Mouse (Mus musculus) CH12.LX (cell line): ENCODE results near the gene Prkca. TPM values are rescaled to one million over a fixed set of nuclear protein-coding genes. Genes with fewer than 3 reads are reported as not detected.

ENCODE experiments used
- DNase-seq: peaks from one replicate; pipeline ENCODE4 v3.0.0-alpha.2; 2013; ENCODE audit errors: extremely low read depth
- H3K27ac ChIP-seq: 2 replicates; pipeline ENCODE4 v1.5.1; 2012; ENCODE audit warnings: low read depth, mild to moderate bottlenecking, control low read depth, moderate library complexity; ENCODE audit not compliant: insufficient read depth
- H3K27me3 ChIP-seq: replicated peaks from 2 replicates; pipeline ENCODE3; 2012; ENCODE audit warnings: inconsistent platforms
- H3K36me3 ChIP-seq, 2 experiments: replicated peaks in 1 of 2; 2 replicates each; pipeline versions ENCODE3 to v1.6.1; 2012; ENCODE audit warnings: inconsistent platforms in 1 of 2, low read length in 1 of 2, mild to moderate bottlenecking in 1 of 2, mixed read lengths in 1 of 2, moderate library complexity in 1 of 2; ENCODE audit not compliant: control insufficient read depth in 1 of 2, insufficient read depth in 1 of 2
- H3K4me1 ChIP-seq, 2 experiments: 2 replicates each; pipeline ENCODE4 v1.6.1; 2012; ENCODE audit warnings: inconsistent platforms in 1 of 2, moderate library complexity in 1 of 2; ENCODE audit not compliant: insufficient read depth in 2 of 2, control insufficient read depth in 1 of 2
- H3K4me2 ChIP-seq: 2 replicates; pipeline ENCODE4 v1.6.1; 2012; ENCODE audit warnings: low read depth, mild to moderate bottlenecking, control low read depth; ENCODE audit not compliant: poor library complexity, insufficient read depth, severe bottlenecking
- H3K4me3 ChIP-seq, 3 experiments: fragments of 150-350 bp in 1 of 3; sonication (generic) in 1 of 3; replicated peaks in 1 of 3; 2 replicates each; pipeline versions ENCODE3 to v1.5.1; 2011 to 2012; ENCODE audit warnings: low read depth in 2 of 3, low read length in 2 of 3, mild to moderate bottlenecking in 2 of 3, moderate library complexity in 2 of 3, control low read depth in 1 of 3, improper control_type of control experiment in 1 of 3, inconsistent platforms in 1 of 3, mixed read lengths in 1 of 3; ENCODE audit not compliant: poor library complexity in 1 of 3
- H3K79me2 ChIP-seq: replicated peaks from 2 replicates; pipeline ENCODE4 v1.6.1; 2012; ENCODE audit warnings: mild to moderate bottlenecking, moderate library complexity; ENCODE audit not compliant: control insufficient read depth, poor library complexity, insufficient read depth, severe bottlenecking; ENCODE audit errors: extremely low read depth
- H3K9ac ChIP-seq: 2 replicates; pipeline ENCODE4 v1.6.1; 2012; ENCODE audit warnings: low read depth, mild to moderate bottlenecking, control low read depth, moderate library complexity; ENCODE audit not compliant: insufficient read depth
- H3K9me3 ChIP-seq: replicated peaks from 2 replicates; pipeline ENCODE3; 2012; ENCODE audit warnings: low read length, inconsistent platforms, mixed read lengths
- BHLHE40 ChIP-seq: IDR thresholded peaks from 2 replicates; pipeline ENCODE4 v1.6.1; 2011; ENCODE audit warnings: mild to moderate bottlenecking, low read depth, low read length, improper control_type of control experiment
- CTCF ChIP-seq, 2 experiments: IDR thresholded peaks in 1 of 2; conservative IDR thresholded peaks in 1 of 2; 2 replicates each; pipeline ENCODE4 v1.5.1; 2011 to 2012; ENCODE audit warnings: low read depth in 2 of 2, low read length in 2 of 2, improper control_type of control experiment in 1 of 2, inconsistent platforms in 1 of 2, mild to moderate bottlenecking in 1 of 2, moderate library complexity in 1 of 2
- E2F4 ChIP-seq: IDR thresholded peaks from 2 replicates; pipeline ENCODE4 v1.6.1; 2011; ENCODE audit warnings: low read depth, low read length, improper control_type of control experiment; ENCODE audit not compliant: insufficient replicate concordance
- EP300 ChIP-seq: IDR thresholded peaks from 2 replicates; pipeline ENCODE4 v1.6.1; 2011; ENCODE audit warnings: low read length, improper control_type of control experiment
- ETS1 ChIP-seq: conservative IDR thresholded peaks from 2 replicates; pipeline ENCODE4 v1.6.1; 2012; ENCODE audit warnings: low read depth, mild to moderate bottlenecking, inconsistent platforms, low read length, improper control_type of control experiment, moderate library complexity
- GABPA ChIP-seq: IDR thresholded peaks from 2 replicates; pipeline ENCODE4 v1.6.1; 2012; ENCODE audit warnings: low read depth, low read length, improper control_type of control experiment, inconsistent platforms; ENCODE audit not compliant: insufficient replicate concordance
- IRF4 ChIP-seq: IDR thresholded peaks from 2 replicates; pipeline ENCODE4 v1.6.1; 2014; ENCODE audit warnings: low read depth, mild to moderate bottlenecking, inconsistent platforms, low read length, improper control_type of control experiment
- JUN ChIP-seq: IDR thresholded peaks from 2 replicates; pipeline ENCODE4 v1.6.1; 2011; ENCODE audit warnings: low read depth, mild to moderate bottlenecking, low read length, improper control_type of control experiment, moderate library complexity; ENCODE audit not compliant: insufficient read depth
- KAT2A ChIP-seq: IDR thresholded peaks from 2 replicates; pipeline ENCODE4 v1.6.1; 2012; ENCODE audit warnings: low read length, improper control_type of control experiment, inconsistent platforms; ENCODE audit not compliant: insufficient replicate concordance
- MAFK ChIP-seq: IDR thresholded peaks from 2 replicates; pipeline ENCODE4 v1.6.1; 2011; ENCODE audit warnings: low read length, improper control_type of control experiment; ENCODE audit not compliant: insufficient replicate concordance
- MAX ChIP-seq: IDR thresholded peaks from 2 replicates; pipeline ENCODE4 v1.6.1; 2011; ENCODE audit warnings: low read length, improper control_type of control experiment
- MAZ ChIP-seq: IDR thresholded peaks from 2 replicates; pipeline ENCODE4 v1.6.1; 2012; ENCODE audit warnings: low read depth, mild to moderate bottlenecking, inconsistent platforms, low read length, improper control_type of control experiment, moderate library complexity
- MEF2A ChIP-seq: IDR thresholded peaks from 2 replicates; pipeline ENCODE4 v1.6.1; 2014; ENCODE audit warnings: low read depth, mild to moderate bottlenecking, inconsistent platforms, low read length, improper control_type of control experiment, borderline replicate concordance
- MYC ChIP-seq: IDR thresholded peaks from 2 replicates; pipeline ENCODE4 v1.6.1; 2011; ENCODE audit warnings: low read depth, mild to moderate bottlenecking, improper control_type of control experiment, low read length
- NRF1 ChIP-seq: IDR thresholded peaks from 2 replicates; pipeline ENCODE4 v1.6.1; 2014; ENCODE audit warnings: low read depth, mild to moderate bottlenecking, inconsistent platforms, low read length, improper control_type of control experiment, moderate library complexity
- PAX5 ChIP-seq: IDR thresholded peaks from 2 replicates; pipeline ENCODE4 v1.6.1; 2012; ENCODE audit warnings: low read length, inconsistent platforms, mixed read lengths
- RAD21 ChIP-seq: IDR thresholded peaks from 2 replicates; pipeline ENCODE4 v1.6.1; 2011; ENCODE audit warnings: low read depth, mild to moderate bottlenecking, low read length, improper control_type of control experiment, moderate library complexity
- RCOR1 ChIP-seq: conservative IDR thresholded peaks from 2 replicates; pipeline ENCODE4 v1.6.1; 2012; ENCODE audit warnings: low read depth, mild to moderate bottlenecking, inconsistent platforms, low read length, improper control_type of control experiment
- SMC3 ChIP-seq: IDR thresholded peaks from 2 replicates; pipeline ENCODE4 v1.6.1; 2011; ENCODE audit warnings: low read depth, low read length, improper control_type of control experiment
- TBP ChIP-seq: conservative IDR thresholded peaks from 2 replicates; pipeline ENCODE4 v1.6.1; 2011; ENCODE audit warnings: low read depth, low read length, improper control_type of control experiment
- TCF12 ChIP-seq: IDR thresholded peaks from 2 replicates; pipeline ENCODE4 v1.6.1; 2014; ENCODE audit warnings: low read depth, mild to moderate bottlenecking, inconsistent platforms, low read length, improper control_type of control experiment
- UBTF ChIP-seq: IDR thresholded peaks from 2 replicates; pipeline ENCODE4 v1.6.1; 2012; ENCODE audit warnings: low read depth, mild to moderate bottlenecking, inconsistent platforms, low read length, improper control_type of control experiment, moderate library complexity
- USF1 ChIP-seq: IDR thresholded peaks from 2 replicates; pipeline ENCODE4 v1.6.1; 2014; ENCODE audit warnings: low read depth, mild to moderate bottlenecking, inconsistent platforms, low read length, improper control_type of control experiment
- ZMIZ1 ChIP-seq: IDR thresholded peaks from 2 replicates; pipeline ENCODE4 v1.6.1; 2012; ENCODE audit warnings: low read depth, mild to moderate bottlenecking, inconsistent platforms, low read length, improper control_type of control experiment
- ZNF384 ChIP-seq: IDR thresholded peaks from 2 replicates; pipeline ENCODE4 v1.6.1; 2012; ENCODE audit warnings: low read depth, low read length, improper control_type of control experiment, inconsistent platforms
- dilution Hi-C: fragments of 300-500 bp; cut with MboI; formaldehyde crosslinking; loops from 2 replicates; pipeline ENCODE4 v1.14.3; 2020; ENCODE audit warnings: low sequenced_read_pairs; ENCODE audit not compliant: extremely low pct_unique_long_range_greater_than_20kb, extremely low pct_ligation_motif_present
- in situ Hi-C: fragments of 300-500 bp; cut with MboI; formaldehyde crosslinking; loops from 3 replicates; pipeline ENCODE4 v1.14.3; 2019; ENCODE audit warnings: low sequenced_read_pairs, low pct_ligation_motif_present, low pct_unique_long_range_greater_than_20kb, mixed read lengths
- polyA plus RNA-seq: library from polyadenylated mRNA; unstranded; fragments of >175 nt; gene quantifications from 2 replicates; pipeline ENCODE4 v1.2.1, GENCODE M21; 2012; ENCODE audit warnings: low read depth; ENCODE audit not compliant: insufficient read length
- total RNA-seq, 2 experiments: library from RNA; depleted of rRNA; stranded (reverse); fragments of 300-350 nt in 1 of 2; fragments of >200 nt in 1 of 2; gene quantifications; 2 replicates each; pipeline ENCODE4 v1.2.3; 2012 to 2014

Prkca gene
- total and polyA plus RNA-seq, 3 experiments: 40.0 to 107 (median 43.7) TPM

- peak; percentile 21 for DNase-seq
- Histone ChIP-seq H3K9ac (no peak overlapping the region), H3K9me3 (no peaks in the 10 kb centered on the region), H3K27ac (no peak overlapping the region), H3K4me2 (no peak overlapping the region), H3K4me1 (peaks cover 5 to 37% of the 10 kb centered on the region in 2 experiments; a peak in 3 of 4 replicates), H3K4me3 (no peak overlapping the region), H3K36me3 (peaks cover 0 to 52% of the 10 kb centered on the region in 2 experiments), H3K79me2 (no peaks in the 10 kb centered on the region), H3K27me3 (no peaks in the 10 kb centered on the region)
- TF ChIP-seq JUN: no peak
- no peak for TF ChIP-seq USF1
- TF ChIP-seq MEF2A: no peak
- TF ChIP-seq BHLHE40: peak; percentile 75
- peak; percentile 62; the same call in 1 of the 2 replicates for TF ChIP-seq MAX
- TF ChIP-seq EP300: peak; percentile 34; the same call in 1 of the 2 replicates
- TF ChIP-seq ETS1: no peak
- TF ChIP-seq KAT2A: no peak
- no peak for TF ChIP-seq MAZ
- TF ChIP-seq MYC: peak; percentile 60; the same call in 1 of the 2 replicates
- in situ Hi-C loops (no loop called here), dilution Hi-C loops (no loop called here)
These were observed 266.2 kb downstream of the Prkca start for GRCm38 (mm10) chr11:108077514-108077913.

DNA sequence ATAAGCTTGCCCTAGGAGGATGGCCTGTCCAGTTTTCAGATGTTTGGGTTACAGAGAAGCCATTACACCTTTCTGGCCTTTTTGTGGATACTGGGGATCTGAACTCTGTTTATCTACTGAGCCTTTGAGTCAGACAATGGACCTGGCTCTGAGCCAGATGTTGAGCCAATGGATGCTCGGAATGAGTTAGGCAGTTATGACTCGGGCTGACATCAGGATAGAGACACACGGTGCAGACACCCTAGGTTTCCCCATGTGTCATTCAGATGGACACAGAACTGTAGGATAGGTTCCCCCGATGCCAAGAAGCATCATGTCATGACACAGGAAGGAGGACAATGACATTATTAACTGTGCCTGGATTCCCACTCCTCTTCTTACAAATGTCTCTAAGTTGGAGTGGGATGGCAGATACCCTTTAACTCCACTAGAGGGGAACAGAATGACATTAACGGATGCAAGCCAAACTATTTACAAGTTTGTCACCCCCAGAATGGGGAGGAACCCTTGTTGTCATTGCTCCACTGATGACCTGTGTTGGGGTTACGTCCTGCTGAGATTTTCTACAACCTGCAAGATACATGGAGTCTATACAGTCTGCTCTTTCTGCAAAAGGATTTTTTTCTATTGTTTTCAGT is 271.0 kb downstream of the Prkca start:
- dilution Hi-C loops (no loop called here), in situ Hi-C loops (no loop called here)

More for the DNA sequence above, 271.0 kb downstream of the Prkca start:
- Histone ChIP-seq H3K4me3 (no peak overlapping the region), H3K27me3 (no peaks in the 10 kb centered on the region), H3K9ac (no peak overlapping the region), H3K9me3 (no peaks in the 10 kb centered on the region), H3K4me2 (no peak overlapping the region), H3K79me2 (no peaks in the 10 kb centered on the region), H3K36me3 (peaks cover 0 to 39% of the 10 kb centered on the region in 2 experiments), H3K4me1 (peaks cover 0 to 18% of the 10 kb centered on the region in 2 experiments; a peak in 2 of 4 replicates), H3K27ac (no peak overlapping the region)
- DNase-seq: no peak
- TF ChIP-seq RCOR1: no peak
- TF ChIP-seq TBP: no peak
- TF ChIP-seq IRF4: no peak
- peak; percentile 57 for TF ChIP-seq SMC3
- TF ChIP-seq MAFK: no peak
- TF ChIP-seq USF1: no peak
- TF ChIP-seq MYC: no peak
- no peak for TF ChIP-seq TCF12
- no peak for TF ChIP-seq E2F4
- peak; percentile 66 for TF ChIP-seq RAD21
- no peak for TF ChIP-seq ETS1
- TF ChIP-seq CTCF (conservative IDR thresholded peaks at IDR 0.05 in 1 of 2, IDR thresholded peaks at IDR 0.05 in 1 of 2; ENCODE audit: low read depth in 2 of 2, low read length in 2 of 2): peak in 1 of 2 experiments; percentile 55; a peak in 3 of 4 replicates
- no peak for TF ChIP-seq NRF1
- TF ChIP-seq GABPA: no peak
- TF ChIP-seq ZNF384: no peak
- no peak for TF ChIP-seq ZMIZ1
- no peak for TF ChIP-seq UBTF
- no peak for TF ChIP-seq EP300
- TF ChIP-seq JUN: no peak
- TF ChIP-seq MAX: no peak
- TF ChIP-seq PAX5: no peak
